ENCODE assay signal across 10 mouse cellular contexts in the genomic region with DNA sequence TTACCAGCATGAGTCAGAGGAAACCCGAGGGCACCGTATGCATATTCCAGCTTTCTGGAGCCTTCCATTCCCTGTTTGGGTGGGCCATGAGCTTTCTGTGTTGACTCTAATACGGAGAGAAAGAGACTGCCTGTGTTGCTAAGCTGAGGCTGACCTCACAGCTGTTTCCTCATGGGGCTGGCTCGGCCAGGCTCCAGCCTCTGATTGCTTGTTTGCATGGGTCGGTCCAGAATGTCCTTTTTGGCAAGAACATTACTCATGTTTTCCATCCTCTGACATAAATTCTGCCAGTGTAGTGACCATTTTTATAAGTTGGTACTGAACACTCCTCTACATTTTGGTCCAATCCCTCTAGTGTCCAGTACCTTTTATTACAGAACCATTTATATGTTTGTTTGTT. TPM values are rescaled to one million over a fixed set of nuclear protein-coding genes. Genes with fewer than 3 reads are reported as not detected.
DNase-seq lines count a peak whose midpoint lies in the region; ATAC-seq and TF ChIP-seq lines count a peak whose summit lies in the region.
"Had no signal": no experiment of that assay in that cellular context is flagged by ENCODE, and none has a peak within 500 bp of the region (broad histone marks: within the 10 kb centered on the region; RNA-seq: fewer than 3 reads in every experiment).

No protein-coding gene starts in this region.

- H3K4me3 ChIP-seq in heart, embryonic 12.5 days: no peak overlapping the region
- no peak overlapping the region for H3K4me3 ChIP-seq in CH12.LX (replicated peaks in 1 of 3; ENCODE audit: low read depth in 2 of 3, low read length in 2 of 3, poor library complexity in 1 of 3)
- H3K4me3 ChIP-seq in hindbrain, embryonic 14.5 days (replicated peaks; ENCODE audit: low read length): no peak overlapping the region
- H3K4me3 ChIP-seq: heart, embryonic 13.5 days; lung, embryonic 15.5 days had no signal

- no peak for ATAC-seq in heart, embryonic 12.5 days (ENCODE audit: insufficient number of reproducible peaks, low FRiP score)
- no peak for ATAC-seq in hindbrain, embryonic 14.5 days (ENCODE audit: low FRiP score)

- TF ChIP-seq CTCF in CH12.LX (conservative IDR thresholded peaks at IDR 0.05 in 1 of 2, IDR thresholded peaks at IDR 0.05 in 1 of 2; ENCODE audit: low read depth in 2 of 2, low read length in 2 of 2): no peak

- no peak overlapping the region for H3K27ac ChIP-seq in heart, embryonic 12.5 days (ENCODE audit: poor library complexity, severe bottlenecking)
- no peak overlapping the region for H3K27ac ChIP-seq in CH12.LX (ENCODE audit: insufficient read depth, low read depth)
- no peak overlapping the region for H3K27ac ChIP-seq in hindbrain, embryonic 14.5 days
- H3K27ac ChIP-seq: heart, embryonic 13.5 days; lung, embryonic 15.5 days had no signal

- dilution Hi-C loops in CH12.LX (cut with MboI; ENCODE audit: extremely low pct_ligation_motif_present, extremely low pct_unique_long_range_greater_than_20kb, low sequenced_read_pairs): no loop called here

- H3K4me1 ChIP-seq in heart, embryonic 12.5 days (replicated peaks): 0 out of 2 replicates have a peak, but pooled peaks cover 6% of the 10 kb centered on the region
- H3K4me1 ChIP-seq in CH12.LX (ENCODE audit: control insufficient read depth in 1 of 2, insufficient read depth in 2 of 2): peaks cover 0 to 5% of the 10 kb centered on the region in 2 experiments; a peak in 1 of 4 replicates
- H3K4me1 ChIP-seq in hindbrain, embryonic 14.5 days (replicated peaks; ENCODE audit: control insufficient read depth, insufficient read depth, low read length): no peaks in the 10 kb centered on the region
- H3K4me1 ChIP-seq: lung, embryonic 15.5 days had no signal

- no peak for TF ChIP-seq EP300 in CH12.LX (IDR thresholded peaks at IDR 0.05; ENCODE audit: low read length)

- TF ChIP-seq POLR2A in CH12.LX (IDR thresholded peaks at IDR 0.05; ENCODE audit: low read depth, low read length): no peak

- no peaks in the 10 kb centered on the region for H3K36me3 ChIP-seq in heart, embryonic 12.5 days
- no peaks in the 10 kb centered on the region for H3K36me3 ChIP-seq in CH12.LX (replicated peaks in 1 of 2; ENCODE audit: control insufficient read depth in 1 of 2, insufficient read depth in 1 of 2, low read length in 1 of 2)
- H3K36me3 ChIP-seq in hindbrain, embryonic 14.5 days (replicated peaks; ENCODE audit: control insufficient read depth, insufficient read depth): no peaks in the 10 kb centered on the region
- H3K36me3 ChIP-seq: heart, embryonic 13.5 days; lung, embryonic 15.5 days had no signal

- WGBS in heart, embryonic 12.5 days: 70% methylated on average over 5 of the region's 5 CpGs
- WGBS in hindbrain, embryonic 14.5 days: 78% methylated on average over 5 of the region's 5 CpGs

- TF ChIP-seq RAD21 in CH12.LX (IDR thresholded peaks at IDR 0.05; ENCODE audit: low read depth, low read length): no peak

- in situ Hi-C loops in CH12.LX (cut with MboI; ENCODE audit: low pct_ligation_motif_present, low pct_unique_long_range_greater_than_20kb, low sequenced_read_pairs): no loop called here

- no peaks in the 10 kb centered on the region for H3K9me3 ChIP-seq in heart, embryonic 12.5 days (replicated peaks)
- H3K9me3 ChIP-seq in CH12.LX (replicated peaks; ENCODE audit: low read length): no peaks in the 10 kb centered on the region
- H3K9me3 ChIP-seq in hindbrain, embryonic 14.5 days (ENCODE audit: control insufficient read depth, low read length): no peaks in the 10 kb centered on the region
- H3K9me3 ChIP-seq: heart, embryonic 13.5 days; lung, embryonic 15.5 days had no signal

- no peaks in the 10 kb centered on the region for H3K79me2 ChIP-seq in CH12.LX (replicated peaks; ENCODE audit: control insufficient read depth, extremely low read depth, insufficient read depth, poor library complexity, severe bottlenecking)

- H3K27me3 ChIP-seq in heart, embryonic 12.5 days (replicated peaks): no peaks in the 10 kb centered on the region
- no peaks in the 10 kb centered on the region for H3K27me3 ChIP-seq in CH12.LX (replicated peaks)
- no peaks in the 10 kb centered on the region for H3K27me3 ChIP-seq in hindbrain, embryonic 14.5 days (ENCODE audit: control insufficient read depth, insufficient read depth, low read length)
- H3K27me3 ChIP-seq: lung, embryonic 15.5 days had no signal

- DNase-seq in heart, adult 18-20 months: peak; percentile 88 to 92
- no peak for DNase-seq in CH12.LX (ENCODE audit: extremely low read depth)
- peak; percentile 76 for DNase-seq in gastrocnemius, postnatal 10 days
- DNase-seq in kidney, postnatal 4 days: peak; percentile 58 to 73
- DNase-seq in B cell, adult 2 months: no peak
- DNase-seq in right cerebral cortex, adult 2 months (ENCODE audit: low spot score in 2 of 2): no peak
- no peak for DNase-seq in hindbrain, embryonic 14.5 days (ENCODE audit: low spot score)

- H3K9ac ChIP-seq in heart, embryonic 12.5 days: no peak overlapping the region
- H3K9ac ChIP-seq in CH12.LX (ENCODE audit: insufficient read depth, low read depth): no peak overlapping the region
- no peak overlapping the region for H3K9ac ChIP-seq in hindbrain, embryonic 14.5 days
- H3K9ac ChIP-seq: heart, embryonic 13.5 days; lung, embryonic 15.5 days had no signal

- H3K4me2 ChIP-seq in heart, embryonic 12.5 days: no peak overlapping the region
- H3K4me2 ChIP-seq in CH12.LX (ENCODE audit: insufficient read depth, low read depth, poor library complexity, severe bottlenecking): peak overlapping the region; percentile 16; the same call in 1 of the 2 replicates
- no peak overlapping the region for H3K4me2 ChIP-seq in hindbrain, embryonic 14.5 days (replicated peaks)
- H3K4me2 ChIP-seq: heart, embryonic 13.5 days; lung, embryonic 15.5 days had no signal

TF ChIP-seq in CH12.LX, 34 proteins besides CTCF, POLR2A, EP300 and RAD21:
- TF ChIP-seq E2F4 (IDR thresholded peaks at IDR 0.05; ENCODE audit: insufficient replicate concordance, low read depth, low read length): no peak
- TF ChIP-seq ETS1 (conservative IDR thresholded peaks at IDR 0.05; ENCODE audit: low read depth, low read length): no peak
- no peak for TF ChIP-seq ZC3H11A (IDR thresholded peaks at IDR 0.05; ENCODE audit: low read depth, low read length)
- peak; percentile 45 for TF ChIP-seq JUN (IDR thresholded peaks at IDR 0.05; ENCODE audit: insufficient read depth, low read depth, low read length)

RNA-seq across cellular contexts. Expression of gene 1700020N01Rik, which starts 35.6 kb away (rescaled TPM):
- total RNA-seq in heart, adult 18-20 months (2021): not detected
- polyA plus RNA-seq in heart, embryonic 12.5 days (2016; fragmentation: Nextera tagmentation; extraction: Ambion mirVana): 0.18 and 0.54 TPM in 2 replicates
- total RNA-seq in CH12.LX (2012; rRNA removed) (not detected in 2 replicates), CH12.LX (2014; rRNA removed) (not detected in 2 replicates)
- polyA plus RNA-seq in CH12.LX (2012; ENCODE audit: insufficient read length, low read depth): not detected in 2 replicates
- total RNA-seq in gastrocnemius, postnatal 10 days (2021): not detected
- not detected in 2 replicates for polyA plus RNA-seq in hindbrain, embryonic 14.5 days (2014; fragmentation: Nextera tagmentation; extraction: Ambion mirVana)
- polyA plus RNA-seq: heart, embryonic 13.5 days; lung, embryonic 15.5 days had no signal

Comparison
In these comparisons a context has a peak if more than half of its experiments do, and no peak if none do; other contexts are left out.
1. DNase-seq: peak in heart, adult 18-20 months (2 of 2), gastrocnemius, postnatal 10 days (single experiment) and kidney, postnatal 4 days (2 of 2); none in CH12.LX (single experiment), B cell, adult 2 months (0 of 2), right cerebral cortex, adult 2 months (0 of 2) and hindbrain, embryonic 14.5 days (single experiment).